Mouse (Mus musculus): ENCODE measurements at regions not wholly inside any gene's neighbourhood (a gene's known extent, or its start where the extent isn't known, plus 50 kb on each side); places are given as distances from the start of the nearest gene placed in this dataset.

GRCm38 (mm10) chr6:31092760-31093159 lies 133.9 kb upstream of the Klf14 start:
- no peak for TF ChIP-seq POLR2A (IDR thresholded peaks at IDR 0.05; ENCODE audit: borderline replicate concordance, extremely low read depth, low read depth, low read length)
- TF ChIP-seq CTCF (IDR thresholded peaks at IDR 0.05; ENCODE audit: insufficient read depth, low read length): no peak

All from lung, adult 2 months (tissue).